Mouse (Mus musculus): ENCODE measurements around the gene Olfr711.
"Not testable (repeated sequence)": the region's sequence is repeated elsewhere in the genome, so short reads cannot be mapped to it uniquely, and the experiment has no call there.

Olfr711 gene

GRCm38 (mm10) chr7:106975353-106975752, at the start of gene Olfr711:
Gene Olfr711 (minus strand): TSS chr7:106975453.
- no peak for DNase-seq (ENCODE audit: low spot score)

- DNase-seq (ENCODE audit: low spot score): no peak
These were observed 30.7 kb upstream of the Olfr711 start, which contains the start of gene Olfr2 for GRCm38 (mm10) chr7:107005972-107006371. Gene Olfr2 (minus strand): TSS chr7:107006072.

- no peak for DNase-seq (ENCODE audit: low spot score)
These were observed 28.9 kb upstream of the Olfr711 start for GRCm38 (mm10) chr7:107004169-107004568.

- no peak for DNase-seq (ENCODE audit: low spot score)
These were observed 25.5 kb upstream of the Olfr711 start for GRCm38 (mm10) chr7:107000798-107001197.

- no peak for DNase-seq (ENCODE audit: low spot score)
These were observed 10.0 kb upstream of the Olfr711 start for GRCm38 (mm10) chr7:106985236-106985635.

- not testable (repeated sequence) for DNase-seq (ENCODE audit: low spot score)
These were observed 7.8 kb downstream of the Olfr711 start for GRCm38 (mm10) chr7:106967503-106967902.

GRCm38 (mm10) chr7:106963837-106964236, 11.4 kb downstream of the Olfr711 start, which contains the start of gene Olfr6:
Gene Olfr6 (minus strand): TSS chr7:106963937.
- no peak for DNase-seq (ENCODE audit: low spot score)

- no peak for DNase-seq (ENCODE audit: low spot score)
These were observed 27.0 kb downstream of the Olfr711 start, which contains the start of gene Olfr710 for GRCm38 (mm10) chr7:106948212-106948611. Gene Olfr710 (minus strand): TSS chr7:106948312.

GRCm38 (mm10) chr7:106932119-106932518, 43.1 kb downstream of the Olfr711 start, which contains the start of gene Olfr709-ps1:
Gene Olfr709-ps1 (minus strand): TSS chr7:106932219.
- DNase-seq (ENCODE audit: low spot score): no peak

- DNase-seq (ENCODE audit: low spot score): not testable (repeated sequence)
These were observed 54.3 kb downstream of the Olfr711 start for GRCm38 (mm10) chr7:106920961-106921360.
